ENCODE assay signal across 26 mouse cellular contexts in genomic region chr13:109690558-109690957, GRCm38 (mm10).
DNase-seq lines count a peak whose midpoint lies in the region; ATAC-seq and TF ChIP-seq lines count a peak whose summit lies in the region.
"Had no signal": no experiment of that assay in that cellular context is flagged by ENCODE, and none has a peak within 500 bp of the region (broad histone marks: within the 10 kb centered on the region; RNA-seq: fewer than 3 reads in every experiment).

No protein-coding gene starts in this region.

- H3K27ac ChIP-seq in layer of hippocampus, adult 2 months, result peak overlapping the region; percentile 36; the same call in 1 of the 2 replicates
- H3K27ac ChIP-seq in liver, embryonic 15.5 days (replicated peaks), result peak overlapping the region; percentile 77
- no peak overlapping the region for H3K27ac ChIP-seq in midbrain, embryonic 16.5 days (ENCODE audit: low read length)
- H3K27ac ChIP-seq: embryonic facial prominence, embryonic 13.5 days; forebrain, embryonic 13.5 days; heart, embryonic 13.5 days; hindbrain, embryonic 14.5 days; limb, embryonic 10.5 days; limb, embryonic 15.5 days had no signal

- H3K4me1 ChIP-seq in liver, embryonic 15.5 days (replicated peaks), result peaks cover 59% of the 10 kb centered on the region
- peaks cover 14% of the 10 kb centered on the region for H3K4me1 ChIP-seq in midbrain, embryonic 16.5 days (ENCODE audit: control insufficient read depth, insufficient read depth, low read length)
- H3K4me1 ChIP-seq: limb, embryonic 15.5 days had no signal

- ATAC-seq in liver, embryonic 15.5 days (ENCODE audit: insufficient read depth), result peak; percentile 53
- no peak for ATAC-seq in midbrain, embryonic 16.5 days
- ATAC-seq: forebrain, embryonic 13.5 days had no signal

- DNase-seq in layer of hippocampus, adult 2 months (ENCODE audit: low spot score in 2 of 2), result peak in 1 of 2 experiments; percentile 7
- DNase-seq in layer of hippocampus, adult 11-12 months (ENCODE audit: low spot score), result no peak
- peak; percentile 58 for DNase-seq in liver
- no peak for DNase-seq in thymus, postnatal 0 days (ENCODE audit: low spot score)
- no peak for DNase-seq in kidney, adult 9 months
- DNase-seq in thymus, postnatal 36 days, result no peak
- DNase-seq: adrenal gland, adult 8-10 months; cerebellum, adult 8-10 months; gastrocnemius, postnatal 10 days; heart, postnatal 10 days; kidney, adult 11 months; kidney, postnatal 4 days; layer of hippocampus, adult 9-11 months; lung, postnatal 4 days; midbrain, embryonic 14.5 days; right cerebral cortex, adult 18-20 months; thymus, postnatal 14 days had no signal

- H3K9me3 ChIP-seq in liver, embryonic 15.5 days (replicated peaks), result no peaks in the 10 kb centered on the region
- H3K9me3 ChIP-seq in midbrain, embryonic 16.5 days (replicated peaks; ENCODE audit: control insufficient read depth, low read length, poor library complexity, severe bottlenecking), result no peaks in the 10 kb centered on the region
- H3K9me3 ChIP-seq: embryonic facial prominence, embryonic 13.5 days; forebrain, embryonic 13.5 days; heart, embryonic 13.5 days; limb, embryonic 10.5 days; limb, embryonic 15.5 days had no signal

- H3K27me3 ChIP-seq in liver, embryonic 15.5 days, result no peaks in the 10 kb centered on the region
- H3K27me3 ChIP-seq in midbrain, embryonic 16.5 days (ENCODE audit: control insufficient read depth, insufficient read depth, low read depth, low read length), result no peaks in the 10 kb centered on the region
- H3K27me3 ChIP-seq: CH12.LX; embryonic facial prominence, embryonic 13.5 days; forebrain, embryonic 13.5 days; heart, embryonic 13.5 days; limb, embryonic 15.5 days had no signal

- TF ChIP-seq CTCF in layer of hippocampus, adult 2 months (conservative IDR thresholded peaks at IDR 0.05), result no peak

- H3K36me3 ChIP-seq in liver, embryonic 15.5 days (replicated peaks), result no peaks in the 10 kb centered on the region; the same call in 1 of the 2 replicates
- no peaks in the 10 kb centered on the region for H3K36me3 ChIP-seq in midbrain, embryonic 16.5 days (ENCODE audit: control insufficient read depth, insufficient read depth, low read length)
- H3K36me3 ChIP-seq: embryonic facial prominence, embryonic 13.5 days; heart, embryonic 13.5 days; limb, embryonic 10.5 days; limb, embryonic 15.5 days had no signal

- no peak overlapping the region for H3K4me3 ChIP-seq in layer of hippocampus, adult 2 months
- H3K4me3 ChIP-seq in liver, embryonic 15.5 days (replicated peaks), result peak overlapping the region; percentile 19
- no peak overlapping the region for H3K4me3 ChIP-seq in midbrain, embryonic 16.5 days (ENCODE audit: low read depth, low read length)
- H3K4me3 ChIP-seq: embryonic facial prominence, embryonic 13.5 days; forebrain, embryonic 13.5 days; heart, embryonic 13.5 days; limb, embryonic 10.5 days; limb, embryonic 15.5 days had no signal

- peak overlapping the region; percentile 40 for H3K9ac ChIP-seq in liver, embryonic 15.5 days
- H3K9ac ChIP-seq in midbrain, embryonic 16.5 days (ENCODE audit: low read depth, low read length), result no peak overlapping the region
- H3K9ac ChIP-seq: embryonic facial prominence, embryonic 13.5 days; forebrain, embryonic 13.5 days; heart, embryonic 13.5 days; hindbrain, embryonic 14.5 days; limb, embryonic 15.5 days had no signal

- 35% methylated on average over 5 of the region's 5 CpGs for WGBS in liver, embryonic 15.5 days (ENCODE audit: insufficient replicate concordance)
- 80% methylated on average over 5 of the region's 5 CpGs for WGBS in midbrain, embryonic 16.5 days

- peak overlapping the region; percentile 54 for H3K4me2 ChIP-seq in liver, embryonic 15.5 days
- H3K4me2 ChIP-seq in midbrain, embryonic 16.5 days (ENCODE audit: low read length), result no peak overlapping the region
- H3K4me2 ChIP-seq: embryonic facial prominence, embryonic 13.5 days; forebrain, embryonic 13.5 days; heart, embryonic 13.5 days; hindbrain, embryonic 14.5 days; limb, embryonic 15.5 days had no signal
